Mouse (Mus musculus): ENCODE data around the gene Cadps2. TPM values are rescaled to one million over a fixed set of nuclear protein-coding genes. Genes with fewer than 3 reads are reported as not detected.

Gene Cadps2
- total RNA-seq, 2 experiments from 2014 or later, result 1.1 to 1.4 TPM

DNA sequence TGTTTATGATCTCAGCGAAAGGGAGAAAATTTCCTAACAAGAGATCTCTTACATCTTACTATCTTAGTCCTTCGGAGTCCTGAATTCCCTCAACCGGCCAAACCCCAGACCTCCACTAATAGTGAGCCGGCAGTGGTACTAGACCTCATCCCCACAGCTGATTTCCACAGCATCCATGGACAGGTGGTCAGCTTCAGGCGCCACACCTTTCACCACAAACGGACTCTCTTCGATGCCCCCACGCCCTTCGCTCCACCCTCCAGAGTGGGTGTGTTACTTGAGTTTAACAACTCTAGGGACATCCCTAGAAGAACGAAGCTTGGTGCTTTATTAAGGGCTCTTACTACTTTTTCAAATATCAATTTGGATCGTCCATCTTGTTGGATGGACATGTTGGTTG, 584.6 kb downstream of the Cadps2 start:
- DNase-seq (ENCODE audit: low spot score in 2 of 2), result no peak

DNA sequence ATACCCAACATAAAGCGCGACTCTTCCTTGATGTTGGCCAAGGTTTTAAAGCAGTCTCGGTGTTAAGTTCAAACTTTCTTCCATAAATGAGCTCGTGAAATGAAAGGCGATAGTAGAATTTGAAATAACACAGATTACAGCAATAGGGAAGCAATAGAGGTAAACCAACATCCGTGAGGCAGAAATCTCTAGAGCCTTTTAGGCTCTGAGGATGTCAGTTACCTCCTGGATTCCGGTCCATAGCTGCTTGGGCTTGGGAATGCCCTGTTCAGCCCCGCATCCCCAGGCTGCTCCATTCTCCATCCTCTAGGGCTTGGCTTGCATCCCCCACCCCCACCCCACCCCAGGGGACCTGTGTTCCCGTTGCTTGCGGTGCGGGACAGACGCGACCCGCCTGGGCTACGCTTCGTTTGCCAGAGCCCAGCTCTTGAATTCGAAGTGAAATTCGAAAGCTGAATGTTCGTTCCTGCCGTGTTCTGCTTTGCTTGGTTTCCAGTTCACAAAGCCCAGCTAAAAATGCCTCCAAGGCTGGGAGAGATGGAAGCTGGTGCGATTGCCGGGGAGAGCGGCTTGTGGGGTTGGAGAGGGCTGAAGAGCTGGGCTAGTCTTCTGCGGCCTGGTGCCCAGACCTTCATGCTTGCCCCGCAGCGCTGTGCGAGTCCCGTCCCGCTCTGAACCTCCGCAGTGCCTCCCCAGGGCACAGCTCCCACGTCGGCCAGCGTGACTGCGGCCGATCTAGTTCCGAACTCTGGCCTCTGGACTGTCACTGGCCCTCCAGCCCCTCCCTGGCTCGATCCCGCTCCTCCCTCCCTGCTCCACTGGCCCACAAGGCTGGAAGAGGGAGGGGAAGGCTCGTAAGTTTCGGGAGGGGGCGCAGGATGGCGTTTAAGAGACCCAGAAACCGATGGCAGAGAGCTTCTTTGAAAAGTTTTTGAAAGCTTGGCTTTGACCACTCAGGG, 585.6 kb downstream of the Cadps2 start:
- no peak for DNase-seq (ENCODE audit: low spot score in 2 of 2)

DNA sequence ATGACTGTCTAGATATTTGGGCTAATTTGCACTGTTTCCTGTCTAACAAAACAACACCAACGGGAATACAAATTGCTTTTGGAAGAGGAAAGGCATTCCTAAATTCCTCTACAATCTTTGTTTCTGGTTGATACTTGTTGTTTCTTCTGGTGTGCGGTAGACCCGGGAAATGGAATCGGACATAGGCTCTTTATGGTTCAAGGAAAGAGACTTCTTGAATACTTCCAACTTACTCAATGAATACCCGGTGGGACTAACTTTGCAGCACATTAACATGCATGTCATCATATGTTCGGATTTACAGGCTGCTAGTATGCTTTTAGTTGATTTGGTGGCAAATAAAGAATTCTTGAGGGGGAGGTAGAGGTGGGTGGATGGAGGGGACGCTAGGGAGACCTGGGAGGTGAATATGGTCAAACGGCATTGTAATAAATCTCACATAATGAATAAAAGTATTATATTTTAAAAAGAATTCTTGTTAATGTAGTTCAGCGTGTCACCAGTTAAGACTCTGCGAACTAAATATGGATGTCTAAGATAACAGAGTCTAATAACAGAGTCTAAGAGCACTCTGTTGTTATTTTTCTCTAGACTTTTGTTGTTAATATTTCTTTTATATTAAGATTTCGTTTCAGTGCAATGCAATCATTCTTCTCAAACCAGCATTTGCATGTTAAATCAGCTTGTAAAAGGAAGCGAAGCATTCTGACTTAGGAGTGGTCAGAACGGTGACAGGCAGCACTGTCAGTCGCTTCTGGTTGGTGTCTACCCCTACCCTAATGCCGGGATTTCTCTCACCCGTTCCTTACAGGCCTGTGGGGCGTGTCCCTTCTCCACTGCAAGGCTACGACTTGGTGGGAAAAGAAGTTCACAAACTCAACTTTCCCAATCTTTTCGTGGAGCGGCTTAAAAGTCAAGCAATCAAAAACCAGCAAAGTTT, 586.8 kb downstream of the Cadps2 start:
- DNase-seq (ENCODE audit: low spot score in 2 of 2), result no peak

DNA sequence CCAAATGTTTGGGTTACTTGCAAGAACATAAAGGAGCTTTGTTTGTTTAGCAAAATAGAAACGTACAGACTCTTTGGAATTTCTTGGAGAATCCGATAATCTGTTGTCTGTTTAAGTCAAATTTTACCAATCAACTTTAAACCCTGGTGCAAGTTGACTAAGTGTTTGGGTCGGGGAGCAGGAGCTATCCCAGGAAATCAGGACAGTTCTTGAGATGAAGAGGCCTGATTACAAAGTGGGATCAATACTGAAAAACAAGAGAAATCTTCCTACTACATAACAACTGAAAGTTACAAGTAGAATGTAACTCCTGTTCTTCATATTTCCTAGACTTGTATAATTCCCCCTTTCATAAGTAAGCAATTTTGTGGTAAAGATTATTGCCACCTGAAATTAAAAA, 587.8 kb downstream of the Cadps2 start:
- DNase-seq (ENCODE audit: low spot score in 2 of 2), result no peak

DNA sequence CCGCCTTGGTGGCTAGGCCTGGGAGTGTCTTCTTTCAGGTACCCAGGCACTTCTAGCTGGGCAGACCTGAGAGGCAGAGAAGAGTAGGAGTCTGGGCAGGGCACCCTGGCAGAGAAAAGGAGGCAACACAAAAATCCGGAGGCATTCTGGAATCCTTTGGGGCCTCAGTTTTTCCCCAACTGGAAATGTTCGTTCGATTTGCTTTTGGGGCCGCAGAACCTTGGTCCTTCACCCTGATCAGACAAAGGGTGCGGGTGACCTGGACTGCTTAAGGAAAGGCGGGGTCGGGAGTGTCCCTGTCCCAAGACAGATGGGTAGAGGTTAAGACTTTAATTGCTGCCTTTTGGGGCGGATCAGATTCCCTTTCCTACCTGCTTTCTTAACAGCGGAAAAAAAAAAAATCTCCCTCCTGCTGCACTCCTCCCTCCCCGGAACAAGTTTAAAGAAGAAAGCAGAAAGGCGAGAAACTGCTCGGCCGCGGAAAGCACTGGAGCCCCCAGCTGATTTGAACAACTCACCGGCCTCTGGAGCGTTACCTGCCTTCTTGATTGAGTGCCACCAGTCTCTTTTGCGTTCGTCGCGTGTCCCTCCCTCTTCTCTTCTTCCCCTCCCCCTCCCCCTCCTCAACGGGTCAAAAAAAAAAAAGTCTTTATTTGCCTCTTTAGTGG, 588.8 kb downstream of the Cadps2 start:
- DNase-seq (ENCODE audit: low spot score in 2 of 2), result no peak

DNA sequence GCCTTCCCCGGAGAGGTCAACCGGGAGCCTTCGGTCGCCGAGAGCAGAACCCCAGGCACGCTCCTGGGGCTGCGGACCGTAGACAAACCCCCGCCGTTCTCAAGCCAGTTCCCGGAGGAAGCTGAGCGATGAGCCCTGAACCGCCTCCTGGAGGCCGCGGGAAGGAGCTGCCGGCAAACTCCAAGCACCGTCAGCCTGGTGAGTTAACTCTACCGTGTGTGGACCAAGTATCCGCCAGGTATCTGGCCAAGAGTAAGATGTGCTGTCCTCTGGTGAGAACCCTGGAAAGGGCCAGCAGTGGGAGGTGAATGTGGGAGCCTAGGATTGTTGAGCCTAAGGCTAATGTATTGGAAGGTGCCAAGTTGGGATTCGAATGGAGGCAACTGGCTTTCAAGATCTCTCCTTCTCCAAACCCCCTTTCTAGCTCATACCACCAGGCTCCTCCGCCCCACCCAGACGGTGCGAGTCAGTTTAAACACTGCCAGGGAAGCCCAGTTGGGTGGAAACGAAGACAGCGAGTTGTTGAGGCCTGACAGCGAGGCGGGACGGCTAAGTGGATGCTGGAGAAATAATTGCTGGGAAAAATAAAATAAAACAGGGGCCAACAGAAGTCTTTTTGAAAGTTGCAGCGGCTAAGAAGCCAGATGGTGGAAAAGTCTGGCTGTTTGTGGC, 589.5 kb downstream of the Cadps2 start:
- no peak for DNase-seq (ENCODE audit: low spot score in 2 of 2)

DNA sequence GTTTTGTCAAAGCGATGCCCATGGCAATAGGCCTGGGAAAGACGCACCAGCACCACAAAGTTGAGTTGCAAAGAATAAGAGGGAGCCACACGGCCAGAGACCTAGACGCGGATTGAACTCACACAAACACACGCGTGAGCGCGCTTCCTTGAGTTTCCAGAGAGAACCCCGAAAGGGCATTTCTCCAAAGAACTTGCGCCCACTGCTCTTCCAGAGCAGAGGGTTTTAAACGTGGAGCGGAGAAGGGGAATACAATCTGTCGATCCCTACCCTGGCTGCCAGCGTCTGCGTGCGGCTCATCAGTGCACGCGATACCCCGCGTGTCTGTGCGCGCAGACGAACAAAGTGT, 590.2 kb downstream of the Cadps2 start:
- DNase-seq (ENCODE audit: low spot score in 2 of 2), result no peak

DNA sequence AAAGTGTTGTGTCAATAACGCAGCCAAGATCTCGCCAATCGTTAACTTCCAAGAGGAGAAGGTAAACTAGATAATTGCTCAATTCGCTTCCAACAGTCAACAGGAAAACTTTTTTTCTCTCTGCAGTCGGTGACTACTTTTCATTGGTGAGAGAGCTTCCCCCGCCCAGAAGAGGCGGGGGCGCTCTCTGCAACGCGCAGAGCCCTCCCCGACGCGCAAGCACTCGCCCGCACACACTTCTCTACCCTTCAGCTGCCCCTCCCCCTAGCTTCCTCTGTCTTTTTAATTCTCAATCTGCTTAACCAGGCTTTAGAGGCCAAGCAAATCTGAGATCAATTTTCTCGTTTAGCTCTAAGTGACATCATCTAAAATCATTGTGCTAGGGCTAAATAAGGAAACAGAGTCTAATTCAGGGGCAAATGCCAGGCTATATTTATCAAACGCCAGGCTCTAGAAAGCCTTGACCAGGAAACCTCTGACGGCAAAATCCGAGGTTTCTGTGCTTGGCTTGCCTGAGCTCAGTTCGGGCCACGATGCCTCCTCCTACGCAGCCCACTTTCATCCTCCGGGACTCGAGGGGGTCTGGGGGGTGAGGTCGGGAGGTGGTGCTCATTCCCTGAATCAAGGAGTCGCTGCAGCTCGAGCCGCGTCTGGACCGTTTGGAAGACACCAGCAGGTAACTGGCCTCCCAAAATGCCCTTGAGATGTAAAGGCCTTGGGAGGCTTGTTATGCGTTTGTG, 590.7 kb downstream of the Cadps2 start, which contains the start of gene Fezf1:
Gene Fezf1 (minus strand): TSS at position 50 of the 740 bp plus-strand sequence.
- no peak for DNase-seq (ENCODE audit: low spot score in 2 of 2)

DNA sequence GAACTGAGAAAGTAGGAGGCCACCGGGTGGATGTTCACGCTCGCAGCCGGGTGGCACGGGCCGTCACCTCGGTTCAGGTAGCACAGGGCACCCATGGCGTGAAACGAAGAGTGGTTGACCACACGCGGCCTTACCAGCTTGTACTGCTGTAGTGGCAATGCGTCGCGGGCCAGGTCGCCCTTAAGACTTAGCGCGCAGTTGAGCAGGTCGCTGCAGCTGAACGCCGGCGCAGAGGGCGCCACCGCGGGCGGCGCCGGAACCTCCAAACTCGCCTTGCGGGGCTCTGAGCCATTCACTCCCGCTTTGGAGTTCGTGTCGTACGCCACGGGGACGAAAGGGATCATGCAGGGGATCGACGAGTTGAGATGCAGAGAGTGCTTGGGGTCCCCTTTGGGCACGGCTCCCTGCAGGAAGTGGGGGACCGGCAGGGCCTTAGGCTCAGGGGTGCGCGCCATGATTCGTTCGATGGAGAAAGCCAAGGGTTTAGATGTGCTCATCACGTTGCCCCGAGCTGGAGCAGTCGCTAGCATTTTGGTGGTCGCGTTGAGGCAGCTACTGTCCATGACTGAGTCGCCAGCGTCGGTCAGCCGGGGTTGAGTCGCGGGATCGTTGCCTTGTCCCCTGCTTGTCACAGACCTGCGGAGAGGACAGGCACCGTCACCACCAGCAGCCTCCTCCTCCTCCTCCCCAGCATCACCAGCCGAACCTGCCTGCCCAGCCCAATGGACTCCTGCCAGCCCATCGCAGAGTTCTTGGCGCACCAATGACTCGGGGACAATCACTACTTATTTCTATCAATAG, 591.5 kb downstream of the Cadps2 start:
- no peak for DNase-seq (ENCODE audit: low spot score in 2 of 2)

DNA sequence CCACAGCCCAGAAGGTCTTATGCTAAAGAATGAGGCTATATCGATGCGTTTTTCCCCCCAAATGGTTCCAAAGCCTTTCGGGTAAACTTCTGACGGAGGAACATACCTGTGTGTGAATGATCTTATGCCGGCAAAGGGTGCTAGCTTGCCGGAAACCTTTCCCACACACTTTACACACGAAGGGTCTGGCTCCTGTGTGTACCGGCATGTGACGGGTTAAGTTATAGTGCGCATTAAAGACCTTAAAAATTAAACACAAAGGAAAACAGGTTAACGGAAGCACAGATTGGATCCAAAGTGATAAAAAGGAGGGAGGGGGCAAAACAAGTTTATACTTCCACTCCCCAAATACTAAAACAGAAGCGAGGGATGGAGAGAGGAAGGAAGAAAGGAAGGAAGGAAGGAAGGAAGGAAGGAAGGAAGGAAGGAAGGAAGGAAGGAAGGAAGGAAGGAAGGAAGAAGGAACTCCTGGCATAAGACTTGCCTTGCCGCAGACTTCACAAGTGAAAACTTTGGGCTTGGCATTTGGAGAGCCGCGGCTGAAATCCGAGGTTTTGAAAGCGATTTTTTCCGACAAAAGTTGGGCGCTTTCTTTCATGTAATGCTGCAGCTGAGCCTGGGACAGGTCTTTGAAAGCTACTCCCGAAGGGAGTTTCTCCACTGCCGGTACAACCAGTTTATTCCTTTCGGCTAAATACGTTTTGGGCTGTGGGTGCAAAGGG, 592.3 kb downstream of the Cadps2 start:
- DNase-seq (ENCODE audit: low spot score in 2 of 2), result no peak

DNA sequence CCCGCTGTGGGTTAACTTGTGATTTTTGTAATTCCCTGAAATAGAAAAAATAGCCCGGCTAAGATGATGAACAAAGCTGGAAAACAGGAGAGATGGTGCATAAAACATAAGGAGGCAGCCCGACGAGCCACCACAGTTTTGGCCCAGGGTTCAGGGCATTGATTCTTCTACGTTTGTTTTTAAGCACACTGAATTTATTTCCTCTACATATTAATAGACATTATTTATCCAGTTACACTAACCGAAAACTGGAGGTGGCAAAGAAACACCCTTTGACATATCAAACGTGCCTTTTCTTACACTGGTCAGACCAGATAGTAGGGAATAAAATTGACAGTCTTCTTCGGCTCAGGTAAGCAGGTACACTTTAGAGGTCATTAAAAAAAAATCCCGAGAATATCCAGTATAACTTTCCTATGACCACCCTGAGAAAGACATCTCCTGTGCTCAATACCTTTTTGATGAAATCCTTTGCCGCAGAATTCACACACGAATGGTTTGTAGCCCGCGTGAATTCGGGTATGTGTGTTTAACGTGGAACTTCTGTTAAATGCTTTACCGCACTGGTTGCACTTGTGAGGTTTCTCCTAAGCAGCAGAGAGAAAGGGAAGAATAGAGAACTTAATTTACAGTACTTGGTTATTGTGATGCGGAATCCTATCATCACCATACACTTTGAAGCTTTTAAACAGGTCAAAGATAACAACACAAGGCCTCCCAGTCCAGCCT, 593.0 kb downstream of the Cadps2 start:
- no peak for DNase-seq (ENCODE audit: low spot score in 2 of 2)

DNA sequence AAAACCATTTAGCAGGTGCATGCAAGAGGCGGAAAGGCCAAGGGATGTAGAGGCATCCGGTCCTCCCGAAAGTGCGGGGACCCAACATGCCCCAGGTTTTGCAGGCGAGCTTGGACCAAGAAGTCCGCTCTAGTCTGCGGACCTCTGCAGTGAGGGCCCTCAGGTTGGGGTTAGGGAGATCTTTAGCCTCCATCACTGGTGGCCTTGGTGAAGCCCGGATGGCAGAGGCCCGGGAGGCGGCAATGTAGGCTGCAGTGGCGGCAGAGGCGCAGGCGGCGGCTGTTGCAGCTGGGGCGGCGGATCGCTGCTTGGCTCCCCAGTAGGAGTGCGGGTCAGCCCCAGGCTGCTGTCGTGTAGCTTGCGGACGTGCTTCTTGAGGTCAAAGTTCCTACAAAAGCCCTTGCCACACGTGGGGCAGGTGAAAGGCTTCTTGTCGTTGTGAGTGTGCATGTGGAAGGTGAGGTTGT, 593.6 kb downstream of the Cadps2 start:
- DNase-seq (ENCODE audit: low spot score in 2 of 2), result no peak

DNA sequence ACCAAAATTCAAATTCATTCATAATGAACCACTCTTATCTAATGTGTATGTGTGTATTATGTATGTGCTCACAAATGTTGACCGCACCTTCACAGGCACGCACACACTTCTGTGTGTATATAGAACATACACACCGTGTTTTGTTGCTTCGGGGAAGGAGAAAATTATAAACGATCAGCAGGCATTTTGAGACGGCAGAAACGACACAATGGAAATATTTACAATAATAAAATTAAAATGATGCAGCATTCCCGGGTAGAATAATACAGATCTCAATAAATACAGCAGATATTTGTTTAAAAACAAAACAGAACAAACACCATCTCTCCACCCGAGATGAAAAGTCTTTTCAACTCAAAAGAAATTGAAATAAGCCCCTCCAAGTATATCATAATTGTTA, 594.1 kb downstream of the Cadps2 start:
- DNase-seq (ENCODE audit: low spot score in 2 of 2), result no peak

DNA sequence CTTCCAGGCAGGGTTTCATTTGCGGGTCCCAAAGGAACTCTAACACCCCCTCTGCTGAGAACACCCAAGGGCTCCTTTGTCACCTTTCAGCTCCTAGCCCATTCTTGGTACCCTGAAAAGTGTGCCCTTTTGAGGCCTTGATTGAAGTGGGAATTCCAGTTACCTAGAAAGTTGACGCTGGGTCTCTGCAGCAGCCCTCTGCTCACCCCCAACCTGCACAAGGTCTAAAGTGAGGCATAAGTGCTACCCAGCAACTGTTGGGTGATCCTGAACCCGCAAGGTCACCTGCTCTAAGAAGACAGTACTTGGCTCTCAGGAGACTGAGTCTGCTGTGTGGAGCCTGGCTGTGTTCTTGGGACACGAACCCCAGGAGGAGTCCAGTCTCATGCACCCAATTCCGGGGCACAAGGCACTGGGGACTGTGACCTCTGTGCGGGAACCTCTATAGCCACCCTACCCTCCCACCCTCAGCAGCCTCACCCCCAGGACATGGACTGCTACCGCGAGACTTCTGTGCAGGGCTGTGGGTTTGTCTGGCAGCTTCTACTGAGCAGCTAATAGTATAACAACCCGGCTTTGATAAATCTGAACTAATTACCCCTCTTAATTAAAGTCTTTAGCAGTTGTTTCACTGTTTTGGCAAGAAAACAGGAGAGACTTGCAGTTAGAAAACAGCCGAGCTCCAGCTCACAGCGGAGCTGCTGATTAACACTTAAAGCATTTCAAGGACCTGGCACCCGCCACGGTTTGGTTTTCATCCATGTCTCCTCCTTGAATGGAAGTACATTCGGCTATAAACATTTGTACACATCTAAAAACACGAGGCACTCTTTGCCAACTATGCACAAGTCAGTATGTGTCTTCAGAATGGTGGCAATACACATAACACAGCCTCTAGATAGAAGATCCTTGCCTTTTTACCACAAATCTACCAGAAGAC, 595.1 kb downstream of the Cadps2 start:
- DNase-seq (ENCODE audit: low spot score in 2 of 2), result no peak
